Mouse (Mus musculus) layer of hippocampus, adult 2 months (tissue): ENCODE measurements around the gene Gata3. TPM values are rescaled to one million over a fixed set of nuclear protein-coding genes. Genes with fewer than 3 reads are reported as not detected.

Experiments
- DNase-seq, 2 experiments: peaks; one replicate each; pipeline ENCODE4 v3.0.0; 2022; ENCODE audit warnings: low spot score in 2 of 2
- H3K27ac ChIP-seq: fragments of 200-600 bp; 2 replicates; pipeline ENCODE4 v1.8.1; 2022
- H3K4me3 ChIP-seq: fragments of 200-600 bp; 2 replicates; pipeline ENCODE4 v1.8.1; 2022; ENCODE audit warnings: mild to moderate bottlenecking
- CTCF ChIP-seq: fragments of 200-600 bp; conservative IDR thresholded peaks from 2 replicates; pipeline ENCODE4 v1.8.1; 2022; ENCODE audit warnings: antibody characterized with exemption, mild to moderate bottlenecking, moderate library complexity
- total RNA-seq, 2 experiments: library from RNA; stranded (reverse); gene quantifications; 2 replicates each; pipeline ENCODE4 v1.2.3; 2021

Gata3 gene
- total RNA-seq, 2 experiments from 2014 or later, result not detected

- Histone ChIP-seq H3K27ac (no peak overlapping the region), H3K4me3 (no peak overlapping the region)
- no peak for TF ChIP-seq CTCF
- DNase-seq, result no peak
Measured at GRCm38 (mm10) chr2:9820611-9821010, 69.2 kb downstream of the Gata3 start.

- no peak overlapping the region for H3K4me3 ChIP-seq
- no peak for DNase-seq
- no peak for TF ChIP-seq CTCF
- H3K27ac ChIP-seq, result no peak overlapping the region
Measured at GRCm38 (mm10) chr2:9818177-9818785, 71.6 kb downstream of the Gata3 start.

Other genes starting within 250 kb of the Gata3 start
- gene 4930412O13Rik, start 8.8 kb downstream of the Gata3 start, total RNA-seq, result not detected
- gene 9230102O04Rik, start 494 bp downstream of the Gata3 start, total RNA-seq, result not detected
- gene Taf3, start 158.6 kb upstream of the Gata3 start, total RNA-seq, result 10 to 100 TPM; 13.9 to 15.4 TPM
- gene Atp5c1, start 190.5 kb upstream of the Gata3 start, total RNA-seq, result 100 to 1,000 TPM; 246 to 250 TPM
- gene Kin, start 190.6 kb upstream of the Gata3 start, total RNA-seq, result 10 to 100 TPM; 11.2 to 12.1 TPM
- gene Itih2, start 241.4 kb upstream of the Gata3 start, total RNA-seq, result 1 to 10 TPM; 1.7 to 2.1 TPM